Mouse (Mus musculus) lung, embryonic 14.5 days (tissue): Measurements from ENCODE around the gene Asb5. TPM values are rescaled to one million over a fixed set of nuclear protein-coding genes. Genes with fewer than 3 reads are reported as not detected.
"Not testable (repeated sequence)": the region's sequence is repeated elsewhere in the genome, so short reads cannot be mapped to it uniquely, and the experiment has no call there.

ENCODE experiments used
- ATAC-seq: fragments of 200-750 bp; cut with Nextera tagmentation; 2 replicates; pipeline ENCODE4 v1.8.0; 2017; ENCODE audit warnings: mild to moderate bottlenecking, moderate TSS enrichment, moderate library complexity; ENCODE audit not compliant: insufficient read depth
- DNase-seq: peaks from one replicate; pipeline ENCODE4 v3.0.0-alpha.2; 2015
- H3K27ac ChIP-seq: fragments of 300-500 bp; sonication (generic); 2 replicates; pipeline ENCODE4 v1.5.1; 2014; ENCODE audit warnings: low read depth, mild to moderate bottlenecking, moderate library complexity
- H3K27me3 ChIP-seq: fragments of 300-500 bp; sonication (generic); 2 replicates; pipeline ENCODE4 v1.6.1; 2014; ENCODE audit warnings: low read length, control low read depth; ENCODE audit not compliant: insufficient read depth
- H3K36me3 ChIP-seq: fragments of 300-500 bp; sonication (generic); 2 replicates; pipeline ENCODE4 v1.6.1; 2014; ENCODE audit warnings: control low read depth; ENCODE audit not compliant: insufficient read depth
- H3K4me1 ChIP-seq: fragments of 300-500 bp; sonication (generic); 2 replicates; pipeline ENCODE4 v1.6.1; 2014; ENCODE audit warnings: antibody characterized with exemption, control low read depth; ENCODE audit not compliant: insufficient read depth
- H3K4me2 ChIP-seq: fragments of 300-500 bp; sonication (generic); 2 replicates; pipeline ENCODE4 v1.6.1; 2014; ENCODE audit warnings: mild to moderate bottlenecking
- H3K4me3 ChIP-seq: fragments of 300-500 bp; sonication (generic); 2 replicates; pipeline ENCODE4 v1.5.1; 2014; ENCODE audit warnings: low read depth, low read length
- H3K9ac ChIP-seq: fragments of 300-500 bp; sonication (generic); 2 replicates; pipeline ENCODE4 v1.6.1; 2014
- H3K9me3 ChIP-seq: fragments of 300-500 bp; sonication (generic); 2 replicates; pipeline ENCODE4 v1.6.1; 2016; ENCODE audit warnings: low read depth, low read length, control low read depth
- CTCF ChIP-seq: IDR thresholded peaks from 2 replicates; pipeline ENCODE4 v1.5.1; 2016; ENCODE audit warnings: antibody characterized with exemption, low read depth
- WGBS: fragments of 180-500 bp; shearing (Covaris S2); extraction: QIAGEN DNeasy Blood & Tissue Kit; methylation state at CpG from one replicate; pipeline ENCODE4 v1.1.7; 2014; 5-methylcytosine and 5-hydroxymethylcytosine counted together
- polyA plus RNA-seq: library from polyadenylated mRNA; unstranded; fragments of >200 nt; fragmentation: Nextera tagmentation; extraction: Ambion mirVana; gene quantifications from 2 replicates; pipeline ENCODE4 v1.2.1, GENCODE M21; 2014

Gene Asb5
- polyA plus RNA-seq, 1 experiment from 2014 or later, result 7.7 TPM

GRCm38 (mm10) chr8:54511791-54512190, 17.6 kb upstream of the Asb5 start:
- no peak for DNase-seq
- no peak for TF ChIP-seq CTCF
- no peaks in the 10 kb centered on the region for H3K36me3 ChIP-seq
- no peak overlapping the region for H3K9ac ChIP-seq
- H3K9me3 ChIP-seq, result no peaks in the 10 kb centered on the region
- H3K4me1 ChIP-seq, result no peaks in the 10 kb centered on the region
- no peak overlapping the region for H3K4me2 ChIP-seq
- no peak overlapping the region for H3K27ac ChIP-seq
- H3K27me3 ChIP-seq, result no peaks in the 10 kb centered on the region
- no peak overlapping the region for H3K4me3 ChIP-seq
- 71% methylated on average over 3 of the region's 3 CpGs for WGBS
- ATAC-seq, result no peak

- not testable (repeated sequence) for H3K27me3 ChIP-seq, H3K9ac ChIP-seq, ATAC-seq, DNase-seq, H3K4me2 ChIP-seq, H3K27ac ChIP-seq, H3K4me3 ChIP-seq, H3K4me1 ChIP-seq, H3K36me3 ChIP-seq, H3K9me3 ChIP-seq
- WGBS, result 83% methylated on average over 4 of the region's 5 CpGs
Observed at GRCm38 (mm10) chr8:54512200-54512599, 17.2 kb upstream of the Asb5 start.

- Histone ChIP-seq H3K9ac (no peak overlapping the region), H3K4me2 (no peak overlapping the region), H3K4me1 (no peaks in the 10 kb centered on the region), H3K27ac (no peak overlapping the region), H3K27me3 (no peaks in the 10 kb centered on the region), H3K36me3 (peaks cover 21% of the 10 kb centered on the region), H3K9me3 (no peaks in the 10 kb centered on the region), H3K4me3 (no peak overlapping the region)
- TF ChIP-seq CTCF, result no peak
- peak; percentile 44; the same call in 1 of the 2 replicates for ATAC-seq
- no peak for DNase-seq
- WGBS, result 71% methylated on average over 10 of the region's 10 CpGs
Observed at GRCm38 (mm10) chr8:54518756-54519460, 10.5 kb upstream of the Asb5 start.

GRCm38 (mm10) chr8:54520516-54520915, 8.9 kb upstream of the Asb5 start:
- no peak overlapping the region for H3K4me2 ChIP-seq
- no peak overlapping the region for H3K4me3 ChIP-seq
- no peak for DNase-seq
- H3K27ac ChIP-seq, result no peak overlapping the region
- no peaks in the 10 kb centered on the region for H3K27me3 ChIP-seq
- H3K9ac ChIP-seq, result no peak overlapping the region
- TF ChIP-seq CTCF, result no peak
- no peak for ATAC-seq
- H3K36me3 ChIP-seq, result peaks cover 31% of the 10 kb centered on the region
- 80% methylated on average over 4 of the region's 4 CpGs for WGBS
- H3K4me1 ChIP-seq, result no peaks in the 10 kb centered on the region
- no peaks in the 10 kb centered on the region for H3K9me3 ChIP-seq

- H3K36me3 ChIP-seq, result peaks cover 36% of the 10 kb centered on the region
- H3K9me3 ChIP-seq, result no peaks in the 10 kb centered on the region
- no peak for TF ChIP-seq CTCF
- H3K27ac ChIP-seq, result no peak overlapping the region
- H3K4me3 ChIP-seq, result no peak overlapping the region
- WGBS, result 94% methylated on average over 2 of the region's 2 CpGs
- DNase-seq, result no peak
- ATAC-seq, result no peak
- H3K9ac ChIP-seq, result no peak overlapping the region
- H3K27me3 ChIP-seq, result no peaks in the 10 kb centered on the region
- H3K4me2 ChIP-seq, result no peak overlapping the region
- 0 out of 2 replicates have a peak, but pooled peaks cover 5% of the 10 kb centered on the region for H3K4me1 ChIP-seq
Observed at GRCm38 (mm10) chr8:54525606-54526005, 3.8 kb upstream of the Asb5 start.

- no peaks in the 10 kb centered on the region for H3K27me3 ChIP-seq
- ATAC-seq, result no peak
Observed at GRCm38 (mm10) chr8:54526700-54527099, 2.7 kb upstream of the Asb5 start.

GRCm38 (mm10) chr8:54528571-54528970, 809 bp upstream of the Asb5 start:
- peak overlapping the region; percentile 91 for H3K4me3 ChIP-seq
- no peaks in the 10 kb centered on the region for H3K27me3 ChIP-seq
- TF ChIP-seq CTCF, result no peak
- 34% methylated on average over 7 of the region's 7 CpGs for WGBS
- peak overlapping the region; percentile 92 for H3K9ac ChIP-seq
- no peaks in the 10 kb centered on the region for H3K9me3 ChIP-seq
- H3K4me2 ChIP-seq, result peak overlapping the region; percentile 65
- no peak overlapping the region for H3K27ac ChIP-seq
- 0 out of 2 replicates have a peak, but pooled peaks cover 5% of the 10 kb centered on the region for H3K4me1 ChIP-seq
- DNase-seq, result no peak
- peaks cover 20% of the 10 kb centered on the region for H3K36me3 ChIP-seq
- ATAC-seq, result no peak

More at GRCm38 (mm10) chr8:54526700-54527099, 2.7 kb upstream of the Asb5 start:
- DNase-seq, result no peak
- Histone ChIP-seq H3K9me3 (no peaks in the 10 kb centered on the region), H3K4me2 (no peak overlapping the region), H3K4me3 (no peak overlapping the region), H3K36me3 (peaks cover 29% of the 10 kb centered on the region), H3K4me1 (0 out of 2 replicates have a peak, but pooled peaks cover 5% of the 10 kb centered on the region), H3K9ac (no peak overlapping the region), H3K27ac (no peak overlapping the region)
- WGBS, result 95% methylated on average over 6 of the region's 6 CpGs
- no peak for TF ChIP-seq CTCF
